Comparison of ENCODE assay signal across 8 mouse cellular contexts in the genomic region with DNA sequence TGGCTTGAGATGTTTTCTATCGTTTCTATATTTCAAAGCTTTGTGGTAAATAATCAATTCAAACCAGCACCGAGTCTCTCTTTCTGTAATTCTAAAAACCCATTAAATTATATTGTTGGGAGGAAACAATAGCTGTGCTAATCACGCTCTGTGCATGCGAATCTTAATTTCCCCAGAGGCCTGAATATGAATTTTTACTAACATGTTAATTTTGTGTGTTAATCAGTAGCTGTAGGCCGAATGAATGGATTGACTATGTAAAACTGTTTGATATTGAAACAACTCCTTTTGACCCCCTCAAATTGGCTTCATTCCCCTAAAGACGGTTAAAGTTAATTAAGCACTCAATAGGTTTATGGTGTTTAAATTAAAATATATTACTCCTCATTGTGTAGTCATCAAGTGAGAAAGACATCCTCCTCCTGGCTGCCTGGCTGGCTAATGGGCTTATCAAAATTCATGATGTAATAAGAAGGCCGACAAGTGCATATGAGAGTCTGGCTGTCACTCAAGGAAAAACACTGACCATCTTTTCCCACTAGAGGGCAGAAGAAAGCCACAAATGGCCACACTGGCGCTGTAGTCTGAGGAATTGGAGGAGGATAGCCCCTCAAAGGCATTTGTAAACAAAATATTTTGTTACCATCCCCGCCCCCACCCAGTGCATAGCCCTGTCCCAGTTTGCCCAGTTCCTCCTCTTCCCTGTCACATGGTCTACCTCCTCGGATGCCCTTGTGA.
DNase-seq lines count a peak whose midpoint lies in the region; ATAC-seq and TF ChIP-seq lines count a peak whose summit lies in the region.

No protein-coding gene starts in this region.

- peak; percentile 17 to 85 for DNase-seq in adrenal gland, adult (ENCODE audit: inconsistent age in 2 of 2, low spot score in 1 of 2)
- no peak for DNase-seq in adrenal gland, adult 8-10 months
- DNase-seq in WW6 (ENCODE audit: low read depth, low spot score) = peak; percentile 31
- peak; percentile 63 for DNase-seq in embryo, embryonic 11.5 days (ENCODE audit: low read depth, low spot score)
- peak; percentile 52 to 79 for DNase-seq in layer of hippocampus, adult 18-20 months (ENCODE audit: low spot score in 2 of 2)
- peak; percentile 18 for DNase-seq in lung, adult 2 months
- DNase-seq in retina, adult 2 months (ENCODE audit: low read depth, low spot score) = peak; percentile 56

- ATAC-seq in hematopoietic stem cell, adult 5-6 weeks (replicated peaks in 1 of 2; ENCODE audit: insufficient read depth in 1 of 2, low FRiP score in 2 of 2, low TSS enrichment in 1 of 2, low read depth in 1 of 2, poor library complexity in 2 of 2, severe bottlenecking in 2 of 2) = peak; percentile 52 to 70; a peak in 3 of 4 replicates

- no peak for TF ChIP-seq POLR2A in lung, adult 2 months (IDR thresholded peaks at IDR 0.05; ENCODE audit: borderline replicate concordance, extremely low read depth, low read depth, low read length)

- H3K4me1 ChIP-seq in lung, adult 2 months (ENCODE audit: control insufficient read depth, insufficient read depth, low read length) = no peaks in the 10 kb centered on the region

- WGBS in lung, adult 2 months = 46% methylated on average over 10 of the region's 10 CpGs

- no peak overlapping the region for H3K4me3 ChIP-seq in lung, adult 2 months (replicated peaks; ENCODE audit: extremely low read depth, low read depth, low read length)

- TF ChIP-seq CTCF in lung, adult 2 months (IDR thresholded peaks at IDR 0.05; ENCODE audit: insufficient read depth, low read length) = peak; percentile 43
